Mouse (Mus musculus): Measurements from ENCODE around the gene Mapre3.

Mapre3 gene

DNA sequence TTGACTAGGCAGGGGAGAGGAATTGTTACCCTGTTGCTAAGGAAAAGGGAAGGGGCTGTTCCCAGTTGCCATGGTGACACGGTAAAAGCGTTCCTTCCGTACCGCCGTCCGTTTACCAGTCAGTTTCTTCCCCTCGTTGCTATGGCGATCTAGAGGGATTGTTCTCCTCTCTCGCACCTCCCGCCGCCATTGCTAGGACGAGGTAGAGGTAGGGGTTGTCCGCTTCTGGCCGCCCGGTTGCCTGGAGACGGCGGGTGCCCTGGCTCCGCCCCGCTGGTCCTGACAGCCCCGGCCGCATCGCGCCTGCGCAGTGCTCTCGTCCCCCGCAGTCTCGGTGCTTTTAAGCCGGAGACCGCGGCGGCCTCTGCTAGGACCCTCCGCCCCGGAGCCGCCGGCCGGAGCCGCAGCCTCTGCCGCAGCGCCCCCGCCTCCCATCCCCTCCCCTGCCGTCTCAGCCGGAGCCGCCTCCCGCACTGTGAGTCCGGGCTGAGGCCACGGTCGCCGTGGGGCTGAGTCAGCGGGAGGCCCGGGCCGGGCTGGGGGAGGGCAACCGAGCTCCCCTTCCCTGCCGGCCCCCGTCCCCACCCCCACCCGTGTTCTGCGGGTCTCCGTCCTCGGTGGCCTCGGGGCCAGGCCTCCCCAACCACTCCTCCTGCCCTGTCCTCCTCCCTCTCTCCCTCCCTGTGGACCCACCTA lies at the start of gene Mapre3:
Gene Mapre3 (plus strand): TSS at position 218 of the 696 bp plus-strand sequence.
- DNase-seq (ENCODE audit: low spot score) = peak; percentile 96

DNA sequence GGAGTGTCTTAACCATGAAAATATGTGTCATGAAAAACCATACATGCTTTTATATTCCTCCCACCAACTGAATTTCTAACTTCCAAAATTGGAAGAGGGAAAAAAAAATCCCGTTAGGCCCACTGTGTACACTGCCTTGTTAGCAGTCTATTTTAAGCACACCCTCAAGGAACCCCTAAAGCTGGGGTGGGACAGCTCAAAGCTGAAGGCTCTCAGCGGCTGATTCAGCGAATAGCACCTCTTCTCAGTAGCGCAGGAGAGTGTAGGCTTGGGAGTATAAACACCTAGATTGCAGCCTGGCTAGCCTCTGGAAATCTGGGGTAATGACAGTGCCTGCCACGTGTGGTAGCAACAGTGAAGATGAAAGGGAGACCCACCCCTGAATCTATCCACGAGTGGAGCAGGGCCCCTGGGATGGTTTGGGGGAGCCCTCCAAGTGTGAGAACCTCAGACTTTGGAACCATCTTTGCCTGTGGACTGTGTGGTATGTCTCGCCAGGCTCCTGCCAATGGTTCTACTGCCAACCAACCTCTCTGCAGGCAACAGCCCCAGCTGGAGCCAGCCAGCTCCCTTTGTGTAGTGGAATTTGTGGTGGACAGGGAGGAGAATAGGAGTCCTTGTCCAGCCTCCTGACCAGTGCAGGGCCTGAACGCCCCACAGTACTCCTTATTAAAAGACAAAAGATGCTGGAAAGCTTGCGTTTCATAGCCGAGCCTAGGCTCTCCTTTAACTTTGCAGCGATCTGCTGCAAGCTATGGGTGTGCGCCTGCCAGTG lies 48.7 kb upstream of the Mapre3 start:
- no peak for DNase-seq (ENCODE audit: low spot score)

DNA sequence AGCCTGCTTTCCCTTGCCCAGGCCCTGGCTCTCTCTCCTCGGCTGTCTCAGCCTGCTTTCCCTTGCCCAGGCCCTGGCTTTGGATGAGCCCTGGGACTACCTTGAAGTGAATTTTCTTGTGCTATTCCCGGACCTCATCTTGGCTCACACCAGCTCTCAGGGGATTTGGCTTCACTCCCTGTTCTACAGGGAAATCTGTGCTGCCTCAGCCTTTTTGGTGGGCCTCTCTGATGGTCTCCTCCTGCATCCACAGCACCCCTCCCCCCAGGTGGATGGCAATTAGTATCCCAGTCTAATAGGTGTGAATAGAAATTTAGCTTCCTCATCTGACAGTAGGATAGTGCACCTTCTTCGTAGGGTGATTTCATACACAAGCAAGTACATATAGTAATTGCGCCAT lies 46.4 kb upstream of the Mapre3 start:
- DNase-seq (ENCODE audit: low spot score) = no peak

DNA sequence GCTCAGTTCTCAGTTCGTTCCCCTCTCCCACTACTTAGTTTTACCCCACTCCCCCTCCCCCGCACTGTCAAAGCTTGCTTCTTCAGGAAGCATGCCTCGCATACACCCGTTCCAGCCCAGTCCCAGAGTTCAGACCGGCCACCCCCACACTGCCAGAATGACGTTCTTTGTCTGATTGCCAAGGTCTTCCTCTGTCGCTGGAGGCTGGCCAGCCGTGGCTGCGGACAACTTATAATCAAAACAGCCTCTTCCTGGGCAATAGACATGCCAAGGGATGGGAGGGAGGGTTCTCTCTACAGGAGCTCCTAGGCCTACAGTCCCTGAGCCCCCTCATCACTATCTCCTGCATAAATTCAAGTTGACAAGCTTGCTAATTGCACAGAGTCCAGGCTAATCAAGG lies 45.8 kb upstream of the Mapre3 start:
- DNase-seq (ENCODE audit: low spot score) = peak; percentile 36

DNA sequence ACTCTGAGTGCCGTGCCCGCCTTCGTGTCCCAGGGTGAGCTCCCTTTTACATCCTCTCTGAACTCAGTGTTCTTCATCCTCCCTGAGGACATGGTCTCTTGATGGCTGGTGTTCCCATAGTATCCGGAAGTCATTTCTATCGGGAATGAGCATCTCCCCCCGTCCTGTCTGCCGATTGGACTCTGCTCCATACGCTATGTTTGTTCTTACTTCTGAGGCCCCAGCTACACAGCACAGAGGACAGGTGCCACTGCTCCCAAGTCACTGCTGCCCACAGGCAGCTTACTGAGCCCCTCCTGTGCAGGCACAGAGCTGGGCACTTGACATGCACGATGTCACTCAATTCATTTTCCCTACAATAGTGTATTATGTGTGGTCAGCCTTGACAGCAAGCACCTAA lies 45.4 kb upstream of the Mapre3 start:
- no peak for DNase-seq (ENCODE audit: low spot score)

DNA sequence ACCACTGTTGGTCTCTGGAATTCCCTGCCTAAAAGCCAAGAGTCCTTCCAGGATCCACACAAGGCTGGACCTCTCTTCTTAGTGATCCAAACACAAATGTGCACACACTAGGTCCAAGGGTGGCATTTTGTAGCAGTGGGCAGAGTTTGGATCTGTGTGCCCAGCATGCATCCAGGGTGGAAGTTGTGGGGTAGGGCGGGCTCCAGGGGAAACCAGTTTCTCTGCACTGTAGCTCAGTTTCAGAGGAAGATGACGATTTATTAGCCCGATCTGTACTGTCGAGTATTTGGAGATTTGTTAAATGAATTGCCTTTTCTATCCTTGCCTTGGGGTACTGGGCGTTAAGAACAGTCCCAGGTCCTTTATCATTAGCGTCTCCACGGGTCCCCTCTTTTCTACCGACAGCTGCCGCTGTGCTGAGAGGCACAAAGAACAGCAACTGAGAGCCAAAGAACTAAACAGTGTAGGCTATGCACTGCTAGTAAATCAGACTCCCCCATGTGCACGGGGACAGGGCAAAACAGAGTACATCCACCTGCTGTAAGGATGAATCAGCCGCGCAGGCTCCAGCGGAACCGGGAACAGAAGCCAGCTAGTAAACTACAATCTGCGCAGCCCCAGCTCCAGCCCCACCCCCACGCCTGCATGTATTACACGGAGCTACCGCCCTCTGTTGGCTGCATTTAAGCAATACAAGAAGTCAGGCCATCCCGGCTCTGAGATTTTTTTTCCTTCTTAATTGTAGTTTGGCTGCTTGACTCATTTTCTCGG lies 39.7 kb upstream of the Mapre3 start:
- DNase-seq (ENCODE audit: low spot score) = peak; percentile 94

DNA sequence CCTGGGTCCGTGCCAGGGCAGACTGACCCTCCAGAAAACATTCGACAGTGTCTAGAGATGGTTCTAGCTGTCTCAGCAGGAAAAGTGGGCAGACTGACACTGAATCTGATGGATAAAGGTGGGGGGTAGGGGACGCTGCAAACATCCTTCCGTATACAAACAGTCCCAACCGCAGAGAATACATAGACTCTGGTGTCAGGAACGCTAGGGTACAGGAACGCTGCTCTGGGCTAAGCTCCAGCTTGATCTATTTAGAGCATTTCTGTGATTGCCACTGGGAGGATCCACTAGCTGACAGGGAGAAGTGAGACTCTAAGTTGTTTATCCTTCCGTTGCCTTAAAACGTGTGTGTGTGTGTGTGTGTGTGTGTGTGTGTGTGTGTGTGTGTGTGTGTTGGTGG lies 33.7 kb upstream of the Mapre3 start:
- DNase-seq (ENCODE audit: low spot score) = no peak

DNA sequence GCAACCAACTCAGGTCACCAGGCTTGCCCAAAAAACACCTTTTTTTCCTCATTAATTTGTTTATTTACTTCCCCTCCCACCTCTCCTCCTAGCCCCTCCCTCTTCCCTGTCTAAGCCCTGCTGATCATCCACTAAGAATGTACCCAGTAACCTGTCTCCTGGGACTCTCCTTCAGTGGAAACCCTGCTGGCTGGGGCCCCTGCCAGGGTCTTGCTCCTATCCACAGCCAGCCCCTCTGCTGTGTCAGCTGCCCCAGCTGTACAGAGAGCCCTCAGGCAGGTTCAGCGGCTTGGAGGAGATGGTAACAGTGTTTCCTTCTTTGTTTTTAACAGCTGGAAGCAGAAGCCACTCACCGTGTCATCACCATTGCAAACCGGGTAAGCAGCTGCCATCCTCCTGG lies 33.3 kb upstream of the Mapre3 start:
- DNase-seq (ENCODE audit: low spot score) = no peak

DNA sequence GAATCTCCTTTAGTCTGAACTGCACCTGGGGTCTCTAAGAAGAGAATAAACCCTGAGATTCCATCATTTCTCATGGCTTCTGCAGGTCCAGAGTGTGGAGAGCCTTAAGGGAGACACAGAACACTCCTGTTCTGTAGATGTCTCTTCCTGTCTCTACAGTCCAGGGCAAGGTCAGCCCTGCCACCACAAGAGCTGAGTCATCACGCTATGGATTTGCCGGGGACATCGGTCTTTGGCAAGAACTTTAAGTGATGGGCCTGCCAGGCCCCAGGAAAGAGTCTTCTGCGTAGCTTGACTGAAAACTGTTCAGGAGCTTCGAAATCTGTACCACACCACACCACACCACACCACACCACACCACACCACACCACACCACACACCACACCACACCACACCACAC lies 27.1 kb upstream of the Mapre3 start:
- no peak for DNase-seq (ENCODE audit: low spot score)

DNA sequence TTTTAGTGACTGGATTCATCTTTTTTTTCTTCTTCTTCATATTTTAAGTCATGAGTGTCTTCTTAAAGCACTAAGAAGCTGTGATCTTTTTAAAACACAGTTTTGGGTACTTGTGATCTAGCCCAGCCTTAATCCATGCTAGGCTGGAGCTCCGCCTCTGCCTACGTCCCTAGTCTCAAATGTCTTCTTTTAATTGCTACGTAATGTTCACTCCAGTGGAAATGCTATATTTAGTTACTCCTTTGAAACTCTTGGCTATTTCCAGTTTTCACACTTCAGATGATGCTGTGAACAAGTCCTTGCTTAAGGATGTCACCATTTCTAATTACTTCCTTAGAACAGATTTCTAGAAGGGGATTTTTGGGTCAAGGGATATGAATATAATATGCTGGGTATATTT lies 24.4 kb upstream of the Mapre3 start:
- no peak for DNase-seq (ENCODE audit: low spot score)

DNA sequence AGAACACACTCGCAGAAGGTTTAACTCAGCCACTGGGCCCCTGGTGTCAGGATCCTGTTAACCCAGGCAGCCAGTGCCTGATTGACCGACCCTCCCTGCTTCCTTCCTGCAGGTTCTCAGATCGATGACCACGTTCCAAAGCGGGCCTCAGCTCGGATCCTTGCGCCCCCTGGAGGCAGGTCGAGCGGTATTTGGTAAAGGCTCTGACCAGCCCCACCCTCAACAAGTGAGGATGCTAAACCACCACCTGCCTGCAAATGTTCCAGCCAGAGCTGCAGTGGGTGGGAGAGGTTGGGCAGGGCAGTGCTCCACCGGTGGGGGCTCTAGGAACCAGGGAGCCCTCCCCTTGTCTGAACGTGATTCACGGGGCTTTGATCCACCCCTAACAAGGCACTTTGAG lies 18.3 kb upstream of the Mapre3 start:
- DNase-seq (ENCODE audit: low spot score) = peak; percentile 83

DNA sequence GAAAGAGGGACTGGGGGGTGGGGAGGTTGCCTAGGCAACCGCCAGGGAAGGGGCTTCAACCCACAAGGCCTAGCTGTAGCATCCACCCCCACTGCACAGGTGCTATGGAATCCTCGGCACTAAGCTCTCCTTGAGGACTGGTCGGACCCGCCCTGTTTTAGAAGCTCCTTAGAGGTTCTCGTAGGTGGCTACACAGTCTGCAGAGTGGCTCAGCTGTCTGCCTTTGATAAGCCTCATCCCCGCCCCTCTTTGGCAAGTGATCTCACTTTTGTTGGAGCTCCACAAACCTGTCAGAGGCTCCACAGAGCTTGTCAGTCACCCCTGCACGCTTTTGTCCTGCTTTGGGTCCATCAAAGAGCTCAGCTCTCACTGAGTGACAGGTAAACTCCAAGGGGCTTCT lies 17.0 kb upstream of the Mapre3 start:
- DNase-seq (ENCODE audit: low spot score) = peak; percentile 3

DNA sequence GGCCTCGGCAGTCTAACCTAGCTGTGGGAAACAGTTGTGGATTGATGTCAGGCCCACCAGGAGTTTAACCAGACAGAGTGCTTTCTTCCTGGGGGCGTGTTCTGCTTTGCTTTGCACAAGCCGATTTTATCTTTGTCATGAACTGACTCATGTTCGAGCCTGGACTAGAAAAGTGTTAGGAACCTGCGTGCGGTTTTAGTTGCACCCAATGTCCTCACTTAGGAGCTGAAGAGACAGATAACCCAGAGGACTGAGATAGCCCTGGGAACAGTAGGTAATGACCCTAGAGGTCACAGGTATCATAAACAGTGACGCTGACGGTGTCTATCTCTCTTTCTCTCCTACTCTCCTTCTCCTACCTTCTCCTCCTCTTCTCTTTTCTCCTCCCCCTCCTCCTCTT lies 16.5 kb upstream of the Mapre3 start:
- DNase-seq (ENCODE audit: low spot score) = no peak

DNA sequence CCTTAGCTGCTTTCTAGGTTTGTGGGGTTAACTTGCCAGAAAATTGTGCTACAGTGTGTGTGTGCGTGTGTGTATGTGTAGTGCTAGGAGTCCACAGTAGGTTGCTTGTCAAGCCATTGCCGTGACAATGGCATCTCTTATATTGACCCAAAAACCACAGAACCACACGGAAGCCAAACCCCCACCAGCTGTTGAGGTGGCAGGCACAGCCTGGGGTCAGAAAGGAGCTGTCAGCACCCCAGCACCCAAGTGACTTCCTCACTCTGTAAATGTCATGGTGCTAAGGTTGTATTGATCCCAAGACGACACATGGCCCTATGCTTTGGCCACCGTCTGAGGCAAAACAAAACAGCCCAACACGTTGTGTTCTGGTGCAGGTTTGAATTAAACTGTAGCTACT lies 15.5 kb upstream of the Mapre3 start:
- DNase-seq (ENCODE audit: low spot score) = no peak

DNA sequence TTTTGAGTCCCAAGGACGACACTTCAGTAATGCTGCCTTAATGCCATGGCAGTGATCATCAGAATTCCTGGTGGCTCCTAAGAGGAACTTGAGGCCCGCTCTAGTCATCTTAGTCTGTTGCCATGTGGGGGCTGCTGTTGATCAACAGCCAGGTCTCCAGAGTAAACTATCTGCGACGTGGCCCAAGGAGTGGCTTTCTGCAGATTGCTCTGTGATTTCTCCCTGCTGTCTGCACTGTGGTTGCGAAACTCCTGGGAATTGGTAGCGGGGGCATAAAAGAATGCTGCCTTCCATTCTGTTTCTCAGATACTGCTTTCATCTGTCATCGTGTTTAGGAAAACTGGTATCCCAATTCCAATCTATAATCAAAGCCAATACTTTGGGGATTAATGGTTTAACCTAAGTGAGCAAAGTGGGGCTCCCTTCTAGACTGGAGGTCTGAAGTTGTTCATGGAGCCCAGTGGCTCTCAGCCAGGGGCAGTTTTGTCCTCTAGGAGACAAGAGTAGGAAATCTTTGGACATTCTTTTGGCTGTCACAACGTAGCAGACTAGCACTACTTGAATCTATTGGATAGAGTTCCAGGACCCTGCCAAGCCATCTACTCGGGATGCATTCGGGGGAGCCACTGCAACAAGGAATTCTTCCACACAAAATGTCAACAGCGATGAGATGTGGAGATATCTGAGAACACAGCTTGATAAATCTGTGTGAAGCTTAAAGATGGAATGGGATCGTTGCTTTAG lies 11.5 kb upstream of the Mapre3 start:
- DNase-seq (ENCODE audit: low spot score) = no peak

DNA sequence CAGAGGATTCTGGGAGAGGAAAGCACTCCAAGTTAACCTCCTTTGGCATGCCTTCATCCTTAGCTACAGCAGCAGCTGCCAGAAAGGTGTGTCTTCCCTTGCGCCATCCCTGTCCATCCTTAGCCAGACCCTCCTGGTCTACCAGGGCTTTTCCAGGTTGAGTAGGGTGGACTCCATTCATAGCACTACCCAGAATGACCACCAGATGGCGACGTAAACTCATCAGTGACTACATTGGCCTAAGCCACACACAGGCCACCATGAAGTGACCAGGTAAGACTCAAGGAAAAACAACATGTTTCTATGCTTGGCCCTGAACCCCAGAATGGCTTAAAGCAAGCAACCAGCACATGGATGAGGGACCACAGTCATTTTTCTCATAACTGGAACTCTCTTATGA lies 8.3 kb upstream of the Mapre3 start:
- DNase-seq (ENCODE audit: low spot score) = peak; percentile 96

DNA sequence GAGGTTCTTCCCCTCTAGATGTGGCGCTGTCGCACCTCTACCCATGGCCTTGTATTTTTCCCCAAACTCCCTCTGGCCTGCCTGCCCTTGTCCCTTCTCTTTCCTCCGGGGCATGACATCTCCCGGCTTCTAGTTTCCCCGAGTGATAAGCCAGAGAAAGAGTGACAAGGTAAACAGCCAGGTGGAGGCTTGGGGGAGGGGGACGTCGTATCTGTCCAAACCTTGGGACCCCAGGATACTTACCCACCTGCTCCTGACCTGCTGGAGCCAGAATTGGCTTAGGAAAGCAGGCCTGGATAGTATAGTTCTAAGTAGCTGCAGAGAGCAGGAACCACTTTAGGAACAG lies 652 bp downstream of the Mapre3 start:
- DNase-seq (ENCODE audit: low spot score) = peak; percentile 32

DNA sequence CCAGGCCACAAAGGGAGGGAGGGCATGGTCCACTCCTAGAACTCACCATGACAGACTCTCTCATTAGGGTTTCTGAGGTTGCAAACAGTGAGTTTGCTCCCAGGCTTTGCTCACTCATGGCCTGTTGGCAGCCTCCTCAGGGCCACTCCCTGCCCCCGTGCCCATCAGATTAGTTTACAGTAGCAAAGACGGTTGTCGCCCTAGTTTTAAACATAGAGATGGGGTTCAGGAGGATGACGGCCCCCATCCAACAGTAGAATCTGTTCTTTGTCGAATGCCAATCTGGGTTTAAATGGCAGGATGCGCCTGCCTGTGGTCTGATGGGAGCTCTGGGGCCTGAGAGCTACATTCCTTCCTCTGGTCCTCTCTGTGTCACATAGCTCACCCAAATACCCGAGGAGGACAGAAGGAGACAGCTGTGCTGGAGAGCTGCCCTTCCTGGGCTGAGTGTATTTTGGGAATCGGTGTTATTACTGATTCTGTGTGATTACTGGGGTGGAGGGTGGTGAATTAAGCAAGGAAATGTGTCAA lies 1.9 kb downstream of the Mapre3 start:
- no peak for DNase-seq (ENCODE audit: low spot score)

DNA sequence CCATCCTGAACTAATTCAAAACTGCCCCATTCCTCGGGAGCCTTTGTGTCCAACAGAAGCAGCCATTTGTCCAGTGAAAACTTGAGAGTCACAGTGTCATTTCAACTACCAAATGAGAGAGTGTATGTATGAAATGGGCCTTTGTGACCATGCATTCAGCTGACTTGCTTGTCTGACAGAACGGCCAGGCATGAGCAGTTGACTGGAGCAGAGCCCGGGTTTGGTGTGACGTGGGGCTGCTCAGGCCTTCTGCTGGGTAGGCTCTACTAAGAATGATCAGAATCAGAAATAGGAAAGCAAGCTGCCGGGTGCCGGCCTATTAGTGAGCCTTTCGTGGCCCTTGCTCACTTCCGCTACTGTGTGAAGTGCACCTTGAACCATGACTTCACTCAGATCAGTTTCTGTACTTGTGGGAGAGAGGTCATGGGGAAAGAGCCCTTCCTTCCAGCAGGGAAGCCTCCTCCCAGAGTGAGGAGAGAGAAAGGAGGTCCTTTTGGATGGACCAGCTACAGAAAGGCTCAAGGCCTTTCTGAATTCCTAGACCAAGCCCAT lies 4.4 kb downstream of the Mapre3 start:
- DNase-seq (ENCODE audit: low spot score) = no peak

DNA sequence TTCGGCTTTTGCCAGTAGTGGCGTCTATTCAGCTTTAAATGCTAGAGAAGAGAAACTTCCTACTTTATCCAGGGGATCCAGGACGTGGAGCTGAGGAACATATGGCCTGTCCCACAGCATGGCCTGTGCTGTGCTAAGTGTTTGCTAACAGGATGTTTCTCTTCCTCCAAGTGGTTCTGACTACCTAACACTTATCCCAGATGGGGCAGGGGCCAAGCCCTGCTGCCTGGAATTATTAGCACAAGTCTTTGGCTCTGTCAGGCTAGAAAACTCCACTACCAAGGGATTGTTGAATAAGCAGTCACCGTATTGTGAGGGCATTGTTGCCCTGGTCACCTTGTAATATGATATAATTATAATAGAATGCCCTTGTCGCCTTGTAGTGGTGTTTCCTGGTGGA lies 8.2 kb downstream of the Mapre3 start:
- DNase-seq (ENCODE audit: low spot score) = no peak

DNA sequence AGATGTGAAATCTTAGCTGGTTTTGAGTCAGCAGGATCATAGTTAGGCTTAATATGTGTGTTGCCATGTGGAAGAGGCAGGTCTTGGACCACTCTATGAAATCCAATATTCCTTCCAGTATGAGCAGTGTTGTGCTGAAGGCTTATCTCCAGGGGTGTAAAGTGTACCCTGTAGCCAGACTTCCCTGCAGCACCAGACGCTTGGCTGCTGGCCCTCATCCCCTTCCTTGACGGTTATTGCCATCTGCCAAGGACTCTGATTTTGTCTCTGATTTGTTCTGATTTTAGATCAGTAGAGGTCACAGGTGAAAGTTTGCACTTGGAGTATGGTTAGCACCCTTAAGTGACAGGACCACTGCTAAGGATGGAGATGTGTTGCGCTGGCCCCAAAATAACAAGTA lies 8.7 kb downstream of the Mapre3 start:
- DNase-seq (ENCODE audit: low spot score) = no peak

Measured in embryo, embryonic 10.5 days (tissue).